Mouse (Mus musculus) embryonic fibroblast, embryonic 13.5 days (primary cell): ENCODE results near the gene Ankrd17.

Experiments used
- CTCF ChIP-seq: IDR thresholded peaks from 2 replicates; pipeline ENCODE4 v1.5.1; 2011; ENCODE audit warnings: mild to moderate bottlenecking, control low read depth, low read length, moderate library complexity, borderline replicate concordance; ENCODE audit not compliant: insufficient read depth
- POLR2A ChIP-seq: IDR thresholded peaks from 2 replicates; pipeline ENCODE4 v1.6.1; 2011; ENCODE audit warnings: low read depth, mild to moderate bottlenecking, control low read depth, low read length, moderate library complexity

- TF ChIP-seq CTCF = no peak
- TF ChIP-seq POLR2A = no peak
These were observed 4.0 kb upstream of the Ankrd17 start for GRCm38 (mm10) chr5:90370401-90370800.
